ENCODE assay signal across 22 mouse cellular contexts in the genomic region with DNA sequence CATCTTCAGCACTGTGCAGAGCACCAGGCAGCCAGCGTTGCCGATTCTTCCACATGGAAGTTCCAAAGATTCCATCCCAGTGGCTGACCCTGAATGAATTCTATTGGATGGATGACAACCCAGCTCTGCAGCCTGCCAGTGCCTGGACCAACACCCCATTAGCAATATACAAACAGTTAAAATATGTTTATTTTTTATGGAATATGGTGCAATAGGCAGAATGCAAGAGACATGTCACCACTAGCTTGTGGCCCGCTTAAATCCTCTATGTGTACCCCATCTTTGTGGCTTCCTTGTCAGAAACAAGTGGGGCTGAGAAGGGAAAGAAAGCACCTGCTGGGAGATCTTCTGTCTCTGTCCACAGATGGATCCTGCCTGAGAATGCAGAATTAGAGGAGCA.
DNase-seq lines count a peak whose midpoint lies in the region; ATAC-seq and TF ChIP-seq lines count a peak whose summit lies in the region.
"Had no signal": no experiment of that assay in that cellular context is flagged by ENCODE, and none has a peak within 500 bp of the region (broad histone marks: within the 10 kb centered on the region; RNA-seq: fewer than 3 reads in every experiment).

No protein-coding gene starts in this region.

- no peak for TF ChIP-seq POLR2A in lung, adult 2 months (IDR thresholded peaks at IDR 0.05; ENCODE audit: borderline replicate concordance, extremely low read depth, low read depth, low read length)

- no peak overlapping the region for H3K4me3 ChIP-seq in lung, embryonic 15.5 days
- H3K4me3 ChIP-seq in lung, postnatal 0 days (ENCODE audit: low read depth, low read length), result no peak overlapping the region
- H3K4me3 ChIP-seq in lung, adult 2 months (replicated peaks; ENCODE audit: extremely low read depth, low read depth, low read length), result no peak overlapping the region
- H3K4me3 ChIP-seq: embryonic facial prominence, embryonic 13.5 days; embryonic facial prominence, embryonic 15.5 days; erythroblast, embryonic 14.5 days; forebrain, embryonic 10.5 days; forebrain, embryonic 12.5 days had no signal

- H3K27me3 ChIP-seq in lung, embryonic 15.5 days, result no peaks in the 10 kb centered on the region
- no peaks in the 10 kb centered on the region for H3K27me3 ChIP-seq in lung, postnatal 0 days (replicated peaks; ENCODE audit: insufficient read depth, low read length)
- H3K27me3 ChIP-seq: embryonic facial prominence, embryonic 13.5 days; embryonic facial prominence, embryonic 15.5 days; forebrain, embryonic 12.5 days had no signal

- no peak overlapping the region for H3K9ac ChIP-seq in lung, embryonic 15.5 days
- H3K9ac ChIP-seq in lung, postnatal 0 days (replicated peaks; ENCODE audit: low read depth), result no peak overlapping the region
- H3K9ac ChIP-seq: embryonic facial prominence, embryonic 13.5 days; embryonic facial prominence, embryonic 15.5 days; forebrain, embryonic 12.5 days had no signal

- H3K36me3 ChIP-seq in lung, embryonic 15.5 days, result no peaks in the 10 kb centered on the region
- no peaks in the 10 kb centered on the region for H3K36me3 ChIP-seq in lung, postnatal 0 days (ENCODE audit: insufficient read depth, low read length)
- H3K36me3 ChIP-seq: embryonic facial prominence, embryonic 13.5 days; embryonic facial prominence, embryonic 15.5 days; forebrain, embryonic 10.5 days; forebrain, embryonic 12.5 days had no signal

- H3K9me3 ChIP-seq in lung, embryonic 15.5 days, result no peaks in the 10 kb centered on the region
- H3K9me3 ChIP-seq in lung, postnatal 0 days (ENCODE audit: low read length), result no peaks in the 10 kb centered on the region
- H3K9me3 ChIP-seq: embryonic facial prominence, embryonic 13.5 days; embryonic facial prominence, embryonic 15.5 days; forebrain, embryonic 10.5 days; forebrain, embryonic 12.5 days had no signal

- WGBS in lung, embryonic 15.5 days, result 41% methylated on average over 3 of the region's 3 CpGs
- WGBS in lung, postnatal 0 days, result 61% methylated on average over 3 of the region's 3 CpGs
- WGBS in lung, adult 2 months, result 59% methylated on average over 3 of the region's 3 CpGs

- peaks cover 4% of the 10 kb centered on the region; the same call in 1 of the 2 replicates for H3K4me1 ChIP-seq in lung, embryonic 15.5 days
- H3K4me1 ChIP-seq in lung, postnatal 0 days (ENCODE audit: insufficient read depth, low read depth, low read length), result no peaks in the 10 kb centered on the region
- H3K4me1 ChIP-seq in lung, adult 2 months (ENCODE audit: control insufficient read depth, insufficient read depth, low read length), result no peaks in the 10 kb centered on the region
- H3K4me1 ChIP-seq: forebrain, embryonic 12.5 days had no signal

- peak; percentile 90 for ATAC-seq in lung, embryonic 15.5 days (ENCODE audit: borderline replicate concordance, extremely low read depth, low FRiP score, low TSS enrichment)
- ATAC-seq in lung, postnatal 0 days, result peak; percentile 25; the same call in 1 of the 2 replicates
- ATAC-seq in granulocyte monocyte progenitor cell, adult 5-6 weeks (replicated peaks; ENCODE audit: poor library complexity, severe bottlenecking), result no peak
- ATAC-seq: forebrain, embryonic 14.5 days; forebrain, embryonic 16.5 days had no signal

- TF ChIP-seq EP300 in lung, postnatal 0 days (IDR thresholded peaks at IDR 0.05), result no peak

- no peak overlapping the region for H3K27ac ChIP-seq in lung, embryonic 15.5 days
- no peak overlapping the region for H3K27ac ChIP-seq in lung, postnatal 0 days (ENCODE audit: low read length)
- H3K27ac ChIP-seq: embryonic facial prominence, embryonic 13.5 days; embryonic facial prominence, embryonic 15.5 days; forebrain, embryonic 10.5 days; forebrain, embryonic 12.5 days had no signal

- H3K4me2 ChIP-seq in lung, embryonic 15.5 days, result no peak overlapping the region
- no peak overlapping the region for H3K4me2 ChIP-seq in lung, postnatal 0 days (replicated peaks; ENCODE audit: low read depth, low read length)
- H3K4me2 ChIP-seq: embryonic facial prominence, embryonic 13.5 days; embryonic facial prominence, embryonic 15.5 days; forebrain, embryonic 12.5 days had no signal

- DNase-seq in lung, adult 18-20 months, result no peak
- DNase-seq in lung, postnatal 0 days (ENCODE audit: low spot score), result peak; percentile 32
- DNase-seq in lung, adult 2 months, result no peak
- peak; percentile 5 for DNase-seq in lung, postnatal 14 days
- DNase-seq in cerebellum, adult 9-10 months, result no peak
- DNase-seq: adrenal gland, postnatal 10 days; adrenal gland, postnatal 25 days; cerebellum, adult 11-12 months; cerebellum, adult 2 months; cerebellum, adult 9-11 months; cerebellum, postnatal 14 days; cerebellum, postnatal 36 days; embryo, embryonic 11 days had no signal

- no peak for TF ChIP-seq CTCF in lung, postnatal 0 days (IDR thresholded peaks at IDR 0.05)
- TF ChIP-seq CTCF in lung, adult 2 months (IDR thresholded peaks at IDR 0.05; ENCODE audit: insufficient read depth, low read length), result no peak

Comparison
In these comparisons a context has a peak if more than half of its experiments do, and no peak if none do; other contexts are left out.
1. DNase-seq: peak in lung, postnatal 0 days (single experiment) and lung, postnatal 14 days (single experiment); none in lung, adult 18-20 months (0 of 2), lung, adult 2 months (single experiment) and cerebellum, adult 9-10 months (single experiment).